In the genomic region with DNA sequence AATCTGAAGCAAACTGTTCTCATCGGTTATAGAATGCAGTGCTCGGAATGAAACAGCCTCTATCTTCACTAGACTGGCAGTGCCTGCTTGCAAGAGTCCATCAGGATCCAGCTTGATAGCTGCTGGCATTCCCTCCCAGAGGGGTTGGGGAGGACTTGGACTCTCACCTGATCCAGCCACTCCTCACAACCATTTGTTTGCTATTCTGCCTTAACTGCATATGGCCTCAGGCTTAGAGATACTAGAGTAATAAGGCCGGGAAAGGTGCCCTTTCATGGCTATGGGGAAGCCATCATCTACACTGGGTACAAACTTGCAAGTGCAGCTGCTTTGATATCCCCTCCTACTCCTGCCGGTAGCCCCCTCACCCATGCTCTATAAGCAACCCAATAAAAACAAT, we compare ENCODE assay signal across 31 mouse cellular contexts.
"Had no signal": no experiment of that assay in that cellular context is flagged by ENCODE, and none has a peak within 500 bp of the region (broad histone marks: within the 10 kb centered on the region; RNA-seq: fewer than 3 reads in every experiment).

No protein-coding gene starts in this region.

- H3K9ac ChIP-seq: heart, embryonic 12.5 days; heart, embryonic 13.5 days; heart, embryonic 15.5 days; hindbrain, embryonic 12.5 days; hindbrain, embryonic 13.5 days; hindbrain, embryonic 14.5 days; hindbrain, embryonic 15.5 days; kidney, embryonic 15.5 days had no signal

- H3K27me3 ChIP-seq: heart, embryonic 13.5 days; heart, embryonic 15.5 days; hindbrain, embryonic 12.5 days; hindbrain, embryonic 13.5 days; hindbrain, embryonic 15.5 days; kidney, embryonic 15.5 days had no signal

- ATAC-seq: hindbrain, embryonic 16.5 days; hindbrain, postnatal 0 days; inflammation-experienced regulatory T-cells, adult 6 months had no signal

- H3K4me3 ChIP-seq: heart, embryonic 10.5 days; heart, embryonic 12.5 days; heart, embryonic 13.5 days; heart, embryonic 15.5 days; hindbrain, embryonic 10.5 days; hindbrain, embryonic 12.5 days; hindbrain, embryonic 13.5 days; hindbrain, embryonic 15.5 days; kidney, embryonic 15.5 days; layer of hippocampus, adult 2 months; left cerebral cortex, adult 2 months had no signal

- H3K9me3 ChIP-seq: heart, embryonic 10.5 days; heart, embryonic 13.5 days; heart, embryonic 15.5 days; hindbrain, embryonic 10.5 days; hindbrain, embryonic 12.5 days; hindbrain, embryonic 13.5 days; hindbrain, embryonic 15.5 days; kidney, embryonic 15.5 days had no signal

- H3K27ac ChIP-seq: heart, embryonic 10.5 days; heart, embryonic 13.5 days; heart, embryonic 15.5 days; hindbrain, embryonic 10.5 days; hindbrain, embryonic 12.5 days; hindbrain, embryonic 13.5 days; hindbrain, embryonic 14.5 days; hindbrain, embryonic 15.5 days; hindbrain, postnatal 0 days; kidney, embryonic 15.5 days; kidney, postnatal 0 days; layer of hippocampus, adult 2 months; left cerebral cortex, adult 2 months had no signal

- DNase-seq: heart, postnatal 10 days; heart, postnatal 14 days; heart, postnatal 4 days; kidney, adult 11 months; kidney, adult 18-20 months; kidney, adult 2 months; kidney, adult 8-10 months; kidney, adult 9 months; kidney, postnatal 14 days; kidney, postnatal 25 days; kidney, postnatal 36 days; kidney, postnatal 4 days; layer of hippocampus, adult 9-11 months; layer of hippocampus, postnatal 36 days had no signal

- H3K4me2 ChIP-seq: heart, embryonic 11.5 days; heart, embryonic 12.5 days; heart, embryonic 13.5 days; heart, embryonic 15.5 days; hindbrain, embryonic 12.5 days; hindbrain, embryonic 13.5 days; hindbrain, embryonic 14.5 days; hindbrain, embryonic 15.5 days; kidney, embryonic 15.5 days had no signal
